Mouse (Mus musculus) liver, postnatal 0 days (tissue): ENCODE data around the gene Dnaaf1. TPM values are rescaled to one million over a fixed set of nuclear protein-coding genes. Genes with fewer than 3 reads are reported as not detected.

Experiments used
- ATAC-seq: fragments of 200-750 bp; cut with Nextera tagmentation; 2 replicates; pipeline ENCODE4 v1.8.0; 2017; ENCODE audit warnings: mild to moderate bottlenecking, moderate library complexity
- DNase-seq: peaks from one replicate; pipeline ENCODE4 v3.0.0-alpha.2; 2016
- H3K27ac ChIP-seq: fragments of 300-500 bp; sonication (generic); 2 replicates; pipeline ENCODE4 v1.5.1; 2014; ENCODE audit warnings: antibody characterized with exemption, moderate library complexity, mild to moderate bottlenecking, low read depth
- H3K27me3 ChIP-seq: fragments of 300-500 bp; sonication (generic); 2 replicates; pipeline ENCODE4 v1.6.1; 2014; ENCODE audit warnings: low read length, control low read depth, mixed read lengths; ENCODE audit not compliant: insufficient read depth
- H3K36me3 ChIP-seq: fragments of 300-500 bp; sonication (generic); replicated peaks from 2 replicates; pipeline ENCODE4 v1.6.1; 2014; ENCODE audit warnings: mild to moderate bottlenecking, control low read depth, low read length, moderate library complexity, mixed read lengths; ENCODE audit not compliant: insufficient read depth
- H3K4me1 ChIP-seq: fragments of 300-500 bp; sonication (generic); 2 replicates; pipeline ENCODE4 v1.6.1; 2014; ENCODE audit warnings: antibody characterized with exemption, mild to moderate bottlenecking, control low read depth; ENCODE audit not compliant: insufficient read depth
- H3K4me2 ChIP-seq: fragments of 300-500 bp; sonication (generic); 2 replicates; pipeline ENCODE4 v1.6.1; 2014; ENCODE audit warnings: low read depth, mild to moderate bottlenecking, low read length, moderate library complexity, mixed read lengths
- H3K4me3 ChIP-seq: fragments of 300-500 bp; sonication (generic); 2 replicates; pipeline ENCODE4 v1.5.1; 2014; ENCODE audit warnings: low read depth, low read length
- H3K9ac ChIP-seq: fragments of 300-500 bp; sonication (generic); replicated peaks from 2 replicates; pipeline ENCODE4 v1.6.1; 2014; ENCODE audit warnings: mild to moderate bottlenecking, moderate library complexity
- H3K9me3 ChIP-seq: fragments of 300-500 bp; sonication (generic); 2 replicates; pipeline ENCODE4 v1.6.1; 2016; ENCODE audit warnings: mild to moderate bottlenecking, control low read depth, low read length, mixed read lengths
- CTCF ChIP-seq: sonication (generic); IDR thresholded peaks from 2 replicates; pipeline ENCODE4 v1.5.1; 2016; ENCODE audit warnings: antibody characterized with exemption, low read depth
- EP300 ChIP-seq: IDR thresholded peaks from 2 replicates; pipeline ENCODE4 v1.6.1; 2016; ENCODE audit warnings: antibody characterized with exemption, low read depth, mild to moderate bottlenecking
- WGBS: fragments of 180-500 bp; shearing (Covaris S2); extraction: QIAGEN DNeasy Blood & Tissue Kit; methylation state at CpG from one replicate; pipeline ENCODE4 v1.1.7; 2014; ENCODE audit not compliant: insufficient replicate concordance; 5-methylcytosine and 5-hydroxymethylcytosine counted together
- polyA plus RNA-seq: library from polyadenylated mRNA; unstranded; fragments of >200 nt; fragmentation: Nextera tagmentation; extraction: Ambion mirVana; gene quantifications from 2 replicates; pipeline ENCODE4 v1.2.1, GENCODE M21; 2015

The Dnaaf1 gene
- 0.07 TPM in 1 of 2 replicates, not detected in the other for polyA plus RNA-seq

GRCm38 (mm10) chr8:119574437-119575365 lies at the start of gene Dnaaf1, which contains the start of gene Hsdl1:
Gene Dnaaf1, plus strand, starts transcription at chr8:119575235.
Gene Hsdl1, minus strand, starts transcription at chr8:119575183.
- Histone ChIP-seq H3K4me3 (peak within 1 kb of the TSS; percentile 84), H3K27ac (peak within 1 kb of the TSS; percentile 80), H3K9ac (peak within 1 kb of the TSS; percentile 82), H3K36me3 (no peaks in the 10 kb centered on the region), H3K27me3 (no peaks in the 10 kb centered on the region), H3K9me3 (no peaks in the 10 kb centered on the region), H3K4me1 (peaks cover 15% of the 10 kb centered on the region), H3K4me2 (peak within 1 kb of the TSS; percentile 98)
- TF ChIP-seq EP300 (no peak), CTCF (peak; percentile 37; the same call in 1 of the 2 replicates)
- peak; percentile 94 for ATAC-seq
- under 1% methylated on average over 62 of the region's 97 CpGs for WGBS
- DNase-seq = peak; percentile 98

- WGBS = 86% methylated on average over 7 of the region's 7 CpGs
- Histone ChIP-seq H3K9ac (no peak overlapping the region), H3K4me2 (no peak overlapping the region), H3K27ac (no peak overlapping the region), H3K4me3 (no peak overlapping the region), H3K9me3 (no peaks in the 10 kb centered on the region), H3K4me1 (no peaks in the 10 kb centered on the region), H3K36me3 (peaks cover 88% of the 10 kb centered on the region), H3K27me3 (no peaks in the 10 kb centered on the region)
- DNase-seq (no peak), ATAC-seq (no peak)
- TF ChIP-seq CTCF (no peak), EP300 (no peak)
Observed at GRCm38 (mm10) chr8:119528762-119529161, 46.3 kb upstream of the Dnaaf1 start.

GRCm38 (mm10) chr8:119530937-119531336 lies 44.1 kb upstream of the Dnaaf1 start:
- no peak overlapping the region for H3K4me2 ChIP-seq
- DNase-seq = no peak
- no peaks in the 10 kb centered on the region for H3K9me3 ChIP-seq
- H3K4me3 ChIP-seq = no peak overlapping the region
- TF ChIP-seq CTCF = no peak
- TF ChIP-seq EP300 = no peak
- H3K9ac ChIP-seq = no peak overlapping the region
- H3K4me1 ChIP-seq = no peaks in the 10 kb centered on the region
- H3K36me3 ChIP-seq = peaks cover 88% of the 10 kb centered on the region
- H3K27ac ChIP-seq = no peak overlapping the region
- H3K27me3 ChIP-seq = no peaks in the 10 kb centered on the region
- ATAC-seq = no peak
- 69% methylated on average over 6 of the region's 6 CpGs for whole genome bisulfite sequencing

- no peak overlapping the region for H3K9ac ChIP-seq
- 90% methylated on average over 3 of the region's 3 CpGs for WGBS
- no peaks in the 10 kb centered on the region for H3K9me3 ChIP-seq
- H3K4me1 ChIP-seq = no peaks in the 10 kb centered on the region
- no peak overlapping the region for H3K27ac ChIP-seq
- no peak overlapping the region for H3K4me3 ChIP-seq
- H3K36me3 ChIP-seq = peaks cover 93% of the 10 kb centered on the region
- H3K27me3 ChIP-seq = no peaks in the 10 kb centered on the region
- DNase-seq (no peak), ATAC-seq (no peak)
- TF ChIP-seq EP300 (no peak), CTCF (no peak)
- no peak overlapping the region for H3K4me2 ChIP-seq
Observed at GRCm38 (mm10) chr8:119531397-119531796, 43.6 kb upstream of the Dnaaf1 start.

- ATAC-seq (no peak), DNase-seq (no peak)
- no peak overlapping the region for H3K27ac ChIP-seq
- no peaks in the 10 kb centered on the region for H3K9me3 ChIP-seq
- H3K9ac ChIP-seq = no peak overlapping the region
- no peaks in the 10 kb centered on the region for H3K27me3 ChIP-seq
- H3K4me2 ChIP-seq = no peak overlapping the region
- 82% methylated on average over 9 of the region's 9 CpGs for WGBS
- no peak overlapping the region for H3K4me3 ChIP-seq
- no peak for TF ChIP-seq EP300
- no peak for TF ChIP-seq CTCF
- H3K36me3 ChIP-seq = peaks cover 95% of the 10 kb centered on the region
- no peaks in the 10 kb centered on the region for H3K4me1 ChIP-seq
Observed at GRCm38 (mm10) chr8:119531973-119532372, 43.1 kb upstream of the Dnaaf1 start.

GRCm38 (mm10) chr8:119544606-119545005 lies 30.4 kb upstream of the Dnaaf1 start:
- DNase-seq (no peak), ATAC-seq (no peak)
- WGBS = 78% methylated on average over 3 of the region's 3 CpGs
- TF ChIP-seq CTCF (no peak), EP300 (no peak)
- Histone ChIP-seq H3K4me3 (no peak overlapping the region), H3K4me1 (no peaks in the 10 kb centered on the region), H3K9ac (no peak overlapping the region), H3K9me3 (no peaks in the 10 kb centered on the region), H3K27me3 (no peaks in the 10 kb centered on the region), H3K27ac (no peak overlapping the region), H3K36me3 (peaks cover 64% of the 10 kb centered on the region), H3K4me2 (no peak overlapping the region)
